Mouse (Mus musculus) spleen, adult 2 months (tissue): Measurements from ENCODE around the gene Gm37240. TPM values are rescaled to one million over a fixed set of nuclear protein-coding genes. Genes with fewer than 3 reads are reported as not detected.
A peak's percentile ranks its signal among the peaks of the same experiment; 100 is the strongest.

Experiments
- DNase-seq, 2 experiments: peaks; one replicate each; pipeline versions ENCODE4 v3.0.0 to v3.0.0-alpha.2; 2012 to 2021; ENCODE audit warnings: low spot score in 2 of 2, low read depth in 1 of 2
- H3K27ac ChIP-seq: fragments of 200-500 bp; 2 replicates; pipeline ENCODE4 v1.5.1; 2012; ENCODE audit warnings: low read length, inconsistent platforms; ENCODE audit not compliant: insufficient read depth
- H3K27me3 ChIP-seq: fragments of 200-500 bp; 2 replicates; pipeline ENCODE4 v1.6.1; 2012; ENCODE audit warnings: mild to moderate bottlenecking, moderate library complexity, low read length, inconsistent platforms; ENCODE audit not compliant: control insufficient read depth, insufficient read depth
- H3K36me3 ChIP-seq: fragments of 200-500 bp; 2 replicates; pipeline ENCODE4 v1.6.1; 2012; ENCODE audit warnings: mild to moderate bottlenecking, low read length, inconsistent platforms; ENCODE audit not compliant: control insufficient read depth, insufficient read depth
- H3K4me1 ChIP-seq: fragments of 200-500 bp; 2 replicates; pipeline ENCODE4 v1.6.1; 2011; ENCODE audit warnings: inconsistent platforms; ENCODE audit not compliant: control insufficient read depth, insufficient read depth, insufficient read length
- H3K4me3 ChIP-seq: fragments of 200-500 bp; 2 replicates; pipeline ENCODE4 v1.5.1; 2011; ENCODE audit warnings: mild to moderate bottlenecking, inconsistent platforms; ENCODE audit not compliant: insufficient read depth, insufficient read length; ENCODE audit errors: extremely low read depth
- CTCF ChIP-seq: fragments of 200-500 bp; IDR thresholded peaks from 2 replicates; pipeline ENCODE4 v1.5.1; 2011; ENCODE audit warnings: mild to moderate bottlenecking, inconsistent platforms; ENCODE audit not compliant: insufficient read depth, insufficient read length, insufficient replicate concordance; ENCODE audit errors: extremely low read depth
- POLR2A ChIP-seq: fragments of 200-500 bp; IDR thresholded peaks from 2 replicates; pipeline ENCODE4 v1.6.1; 2011; ENCODE audit warnings: low read depth, low read length, inconsistent platforms
- WGBS: fragments of 180-500 bp; shearing (Covaris S2); methylation state at CpG from one replicate; pipeline ENCODE4 v1.1.7; 2018; 5-methylcytosine and 5-hydroxymethylcytosine counted together
- polyA plus RNA-seq: library from polyadenylated mRNA; depleted of rRNA; stranded (reverse); fragments of >200 nt; gene quantifications from 2 replicates; pipeline ENCODE4 v1.2.3, GENCODE M21; 2012

The Gm37240 gene
- polyA plus RNA-seq, 1 experiment = 1.1 TPM

- H3K4me3 ChIP-seq = no peak overlapping the region
- peak; percentile 4 to 11 for DNase-seq
These were observed 316.0 kb downstream of the Gm37240 start for GRCm38 (mm10) chr3:85571276-85571675.

GRCm38 (mm10) chr3:85564603-85565002 lies 322.7 kb downstream of the Gm37240 start:
- Histone ChIP-seq H3K36me3 (no peaks in the 10 kb centered on the region), H3K27me3 (no peaks in the 10 kb centered on the region), H3K27ac (no peak overlapping the region), H3K4me3 (no peak overlapping the region), H3K4me1 (no peaks in the 10 kb centered on the region)
- 70% methylated on average over 2 of the region's 2 CpGs for WGBS
- TF ChIP-seq CTCF = no peak
- no peak for TF ChIP-seq POLR2A
- DNase-seq = no peak

More at GRCm38 (mm10) chr3:85571276-85571675, 316.0 kb downstream of the Gm37240 start:
- 56% methylated on average over 2 of the region's 2 CpGs for WGBS
- H3K27ac ChIP-seq = no peak overlapping the region
- H3K27me3 ChIP-seq = no peaks in the 10 kb centered on the region
- no peaks in the 10 kb centered on the region for H3K36me3 ChIP-seq
- no peak for TF ChIP-seq POLR2A
- no peak for TF ChIP-seq CTCF
- H3K4me1 ChIP-seq = peaks cover 3% of the 10 kb centered on the region; the same call in 1 of the 2 replicates

- Histone ChIP-seq H3K4me3 (no peak overlapping the region), H3K4me1 (no peaks in the 10 kb centered on the region), H3K27ac (no peak overlapping the region), H3K36me3 (no peaks in the 10 kb centered on the region), H3K27me3 (no peaks in the 10 kb centered on the region)
- 84% methylated on average over 6 of the region's 6 CpGs for WGBS
- DNase-seq = no peak
- TF ChIP-seq POLR2A (no peak), CTCF (no peak)
These were observed 333.5 kb downstream of the Gm37240 start for GRCm38 (mm10) chr3:85553731-85554277.

GRCm38 (mm10) chr3:85551352-85551751 lies 336.0 kb downstream of the Gm37240 start:
- no peaks in the 10 kb centered on the region for H3K4me1 ChIP-seq
- no peak overlapping the region for H3K27ac ChIP-seq
- DNase-seq = no peak
- TF ChIP-seq POLR2A (no peak), CTCF (no peak)
- H3K4me3 ChIP-seq = no peak overlapping the region
- WGBS = 83% methylated on average over 2 of the region's 2 CpGs
- H3K36me3 ChIP-seq = no peaks in the 10 kb centered on the region
- no peaks in the 10 kb centered on the region for H3K27me3 ChIP-seq

GRCm38 (mm10) chr3:85550312-85550711 lies 337.0 kb downstream of the Gm37240 start:
- no peak for DNase-seq
- Histone ChIP-seq H3K27me3 (no peaks in the 10 kb centered on the region), H3K4me1 (no peaks in the 10 kb centered on the region), H3K4me3 (no peak overlapping the region), H3K27ac (no peak overlapping the region), H3K36me3 (no peaks in the 10 kb centered on the region)
- TF ChIP-seq POLR2A (no peak), CTCF (no peak)
- WGBS = 85% methylated on average over 4 of the region's 4 CpGs

- H3K4me3 ChIP-seq = no peak overlapping the region
- no peaks in the 10 kb centered on the region for H3K36me3 ChIP-seq
- no peaks in the 10 kb centered on the region for H3K27me3 ChIP-seq
- no peak overlapping the region for H3K27ac ChIP-seq
- no peak for DNase-seq
- no peaks in the 10 kb centered on the region; the same call in 1 of the 2 replicates for H3K4me1 ChIP-seq
- no peak for TF ChIP-seq CTCF
- no peak for TF ChIP-seq POLR2A
- WGBS = 66% methylated on average over 2 of the region's 2 CpGs
These were observed 343.7 kb downstream of the Gm37240 start for GRCm38 (mm10) chr3:85543652-85544051.

GRCm38 (mm10) chr3:85542765-85543164 lies 344.6 kb downstream of the Gm37240 start:
- 10% methylated on average over 3 of the region's 3 CpGs for WGBS
- Histone ChIP-seq H3K27ac (no peak overlapping the region), H3K4me3 (no peak overlapping the region), H3K27me3 (no peaks in the 10 kb centered on the region), H3K36me3 (no peaks in the 10 kb centered on the region), H3K4me1 (no peaks in the 10 kb centered on the region; the same call in 1 of the 2 replicates)
- TF ChIP-seq POLR2A (no peak), CTCF (no peak)
- no peak for DNase-seq
